In genomic region chr13:95746509-95746908, GRCm38 (mm10) we compare ENCODE assay signal across 9 mouse cellular contexts. TPM values are rescaled to one million over a fixed set of nuclear protein-coding genes. Genes with fewer than 3 reads are reported as not detected.
DNase-seq lines count a peak whose midpoint lies in the region; ATAC-seq and TF ChIP-seq lines count a peak whose summit lies in the region.
"Had no signal": no experiment of that assay in that cellular context is flagged by ENCODE, and none has a peak within 500 bp of the region (broad histone marks: within the 10 kb centered on the region; RNA-seq: fewer than 3 reads in every experiment).

No protein-coding gene starts in this region.

- no peaks in the 10 kb centered on the region for H3K9me3 ChIP-seq in stomach, embryonic 14.5 days (ENCODE audit: control insufficient read depth, low read depth, low read length)

- TF ChIP-seq CTCF in gastrocnemius, adult 2 months (IDR thresholded peaks at IDR 0.05) = peak; percentile 88

- peak; percentile 57 for DNase-seq in gastrocnemius, adult 2 months
- DNase-seq in gastrocnemius, postnatal 25 days = no peak
- DNase-seq in adrenal gland, postnatal 10 days = peak; percentile 79
- DNase-seq in embryo, embryonic 11 days = peak; percentile 72
- peak; percentile 18 to 40 for DNase-seq in left cerebral cortex, postnatal 25 days (ENCODE audit: low spot score in 2 of 2)
- peak; percentile 55 for DNase-seq in mesoderm, embryonic 11.5 days (ENCODE audit: low read depth, low spot score)

- 11% methylated on average over 6 of the region's 6 CpGs for WGBS in stomach, embryonic 14.5 days

- H3K9ac ChIP-seq in stomach, embryonic 14.5 days (replicated peaks; ENCODE audit: low read depth, low read length) = no peak overlapping the region

- intact Hi-C loops in gastrocnemius, adult 2 months (cut with DNase I) = no loop called here
- intact Hi-C loops in left cerebral cortex, postnatal 25 days (cut with DNase I) = no loop called here

- H3K4me2 ChIP-seq in stomach, embryonic 14.5 days (replicated peaks; ENCODE audit: low read depth, low read length) = 0 out of 2 replicates have a peak overlapping the region, but pooled peaks have one; percentile 7

- H3K27me3 ChIP-seq in stomach, embryonic 14.5 days (ENCODE audit: control insufficient read depth, insufficient read depth, low read length) = no peaks in the 10 kb centered on the region

- no peaks in the 10 kb centered on the region for H3K36me3 ChIP-seq in stomach, embryonic 14.5 days (ENCODE audit: control insufficient read depth, insufficient read depth, low read length)

- ATAC-seq in hematopoietic stem cell, adult 5-6 weeks (replicated peaks in 1 of 2; ENCODE audit: insufficient read depth in 1 of 2, low FRiP score in 2 of 2, low TSS enrichment in 1 of 2, low read depth in 1 of 2, poor library complexity in 2 of 2, severe bottlenecking in 2 of 2) = peak; percentile 69 to 78
- no peak for ATAC-seq in stomach, embryonic 14.5 days (ENCODE audit: insufficient number of reproducible peaks, insufficient read depth, low FRiP score, low read depth)

- peaks cover 40% of the 10 kb centered on the region for H3K4me1 ChIP-seq in stomach, embryonic 14.5 days (ENCODE audit: control insufficient read depth, insufficient read depth, low read length)

- H3K4me3 ChIP-seq in gastrocnemius, adult 2 months = no peak overlapping the region
- no peak overlapping the region for H3K4me3 ChIP-seq in stomach, embryonic 14.5 days (ENCODE audit: low read depth, low read length)

- no peak overlapping the region for H3K27ac ChIP-seq in gastrocnemius, adult 2 months
- peak overlapping the region; percentile 79 for H3K27ac ChIP-seq in stomach, embryonic 14.5 days (ENCODE audit: low read length)
- H3K27ac ChIP-seq: macrophage had no signal

RNA-seq across cellular contexts. Expression of gene F2rl2, which starts 49.9 kb away (rescaled TPM):
- total RNA-seq in gastrocnemius, adult 2 months (2021) = not detected
- not detected for total RNA-seq in gastrocnemius, postnatal 25 days (2021)
- total RNA-seq in adrenal gland, postnatal 10 days (2021) = under 1 TPM; 0.24 to 0.36 TPM
- total RNA-seq in hematopoietic stem cell, adult 5-6 weeks (2017) = 1.4 and 1.8 TPM in 2 replicates
- total RNA-seq in left cerebral cortex, postnatal 25 days (2021) = 1 to 10 TPM; 1.1 to 1.5 TPM
- 0.45 and 1.2 TPM in 2 replicates for polyA plus RNA-seq in stomach, embryonic 14.5 days (2014; fragmentation: Nextera tagmentation; extraction: Ambion mirVana)
